Mouse (Mus musculus): Measurements from ENCODE around the gene Nrn1. TPM values are rescaled to one million over a fixed set of nuclear protein-coding genes. Genes with fewer than 3 reads are reported as not detected.

The Nrn1 gene
- polyA plus RNA-seq, 1 experiment from 2014 or later = 10.4 TPM

- no peaks in the 10 kb centered on the region for H3K36me3 ChIP-seq (replicated peaks)
- H3K27ac ChIP-seq = peak overlapping the region; percentile 66; the same call in 1 of the 2 replicates
- WGBS = under 1% methylated on average over 31 of the region's 34 CpGs
- peaks cover 98% of the 10 kb centered on the region for H3K27me3 ChIP-seq (ENCODE audit: poor library complexity, severe bottlenecking)
- DNase-seq (ENCODE audit: extremely low spot score, low spot score) = peak; percentile 46
- H3K4me3 ChIP-seq = peak overlapping the region; percentile 54
- peaks cover 68% of the 10 kb centered on the region for H3K4me1 ChIP-seq
- no peaks in the 10 kb centered on the region for H3K9me3 ChIP-seq
Observed at GRCm38 (mm10) chr13:36731016-36731930, 3.7 kb downstream of the Nrn1 start.

DNA sequence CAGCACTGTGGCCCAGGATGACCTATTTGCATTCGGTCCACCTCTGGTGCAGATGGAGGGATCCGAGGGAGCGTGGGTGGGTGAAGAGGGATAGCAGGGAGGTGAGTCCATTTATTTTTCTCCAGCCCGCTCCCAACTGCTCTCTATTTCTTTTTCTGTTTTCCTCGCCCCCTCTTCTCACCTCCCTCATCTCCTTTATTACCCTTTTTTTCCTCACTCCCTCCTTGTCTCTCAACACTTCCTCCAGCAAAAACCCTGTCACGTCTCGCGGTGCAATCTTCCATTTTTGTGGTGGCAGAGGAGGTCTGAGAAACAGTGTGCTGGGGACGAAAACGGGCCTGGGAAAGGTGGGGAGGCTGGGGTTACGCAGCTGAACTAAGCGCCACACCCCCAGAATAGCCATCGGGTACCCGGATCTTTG is 4.6 kb downstream of the Nrn1 start:
- Histone ChIP-seq H3K27ac (peak overlapping the region; percentile 51; the same call in 1 of the 2 replicates), H3K9me3 (no peaks in the 10 kb centered on the region), H3K4me1 (peaks cover 66% of the 10 kb centered on the region), H3K36me3 (replicated peaks) (no peaks in the 10 kb centered on the region), H3K4me3 (peak overlapping the region; percentile 54), H3K27me3 (ENCODE audit: poor library complexity, severe bottlenecking) (peaks cover 100% of the 10 kb centered on the region)
- DNase-seq (ENCODE audit: extremely low spot score, low spot score) = no peak
- WGBS = under 1% methylated on average over 14 of the region's 14 CpGs

DNA sequence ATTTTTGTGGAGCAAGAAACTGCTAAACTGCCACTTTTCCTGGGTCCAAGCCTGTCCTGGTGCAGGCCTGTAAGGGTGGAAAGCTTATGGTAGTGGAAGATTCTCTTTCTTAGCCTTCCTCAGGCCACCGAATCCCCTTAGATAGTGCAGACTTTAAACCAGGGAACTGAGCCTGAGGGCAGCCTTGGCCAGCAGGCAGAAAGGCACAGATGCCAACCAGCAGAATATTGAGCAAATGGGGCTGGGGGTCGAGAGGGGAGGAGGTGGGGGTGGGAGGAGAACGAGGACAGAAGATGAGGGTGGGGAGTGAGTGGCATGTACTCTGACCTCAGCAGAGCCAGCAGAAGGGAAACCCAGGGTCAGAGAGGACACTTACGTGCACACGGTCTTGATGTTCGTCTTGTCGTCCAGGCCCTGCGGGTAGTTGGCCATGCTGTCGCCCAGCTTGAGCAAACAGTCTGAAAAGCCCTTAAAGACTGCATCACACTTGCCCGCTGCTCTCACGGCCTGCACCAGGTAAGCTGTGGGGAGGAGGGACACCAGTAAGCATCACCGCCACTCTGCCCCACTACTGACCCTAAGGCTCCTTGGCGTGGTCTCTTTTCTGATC is 5.1 kb downstream of the Nrn1 start:
- Histone ChIP-seq H3K9me3 (no peaks in the 10 kb centered on the region), H3K27ac (peak overlapping the region; percentile 51; the same call in 1 of the 2 replicates), H3K36me3 (replicated peaks) (no peaks in the 10 kb centered on the region), H3K27me3 (ENCODE audit: poor library complexity, severe bottlenecking) (peaks cover 100% of the 10 kb centered on the region), H3K4me1 (peaks cover 66% of the 10 kb centered on the region), H3K4me3 (peak overlapping the region; percentile 54)
- DNase-seq (ENCODE audit: extremely low spot score, low spot score) = peak; percentile 26
- under 1% methylated on average over 13 of the region's 13 CpGs for WGBS

DNA sequence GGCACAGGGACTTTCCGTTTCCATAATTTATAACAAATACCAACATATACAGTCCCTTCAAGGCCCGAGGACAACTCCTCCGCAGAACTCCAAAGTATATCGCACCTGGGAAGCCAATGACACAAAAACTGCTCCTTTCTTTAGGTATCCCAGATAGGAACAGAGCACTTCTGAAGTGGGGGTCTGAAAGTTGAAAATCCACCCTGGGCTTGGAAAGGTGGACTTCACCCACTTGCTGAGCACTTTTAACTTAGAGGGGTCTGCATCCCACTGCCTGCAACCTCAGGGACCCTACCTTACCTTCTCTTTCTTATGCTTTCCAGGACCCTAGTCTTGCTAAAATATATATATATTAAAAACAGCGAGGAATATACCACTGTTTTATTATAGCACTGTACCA is 6.4 kb downstream of the Nrn1 start:
- H3K4me3 ChIP-seq = peak overlapping the region; percentile 54

DNA sequence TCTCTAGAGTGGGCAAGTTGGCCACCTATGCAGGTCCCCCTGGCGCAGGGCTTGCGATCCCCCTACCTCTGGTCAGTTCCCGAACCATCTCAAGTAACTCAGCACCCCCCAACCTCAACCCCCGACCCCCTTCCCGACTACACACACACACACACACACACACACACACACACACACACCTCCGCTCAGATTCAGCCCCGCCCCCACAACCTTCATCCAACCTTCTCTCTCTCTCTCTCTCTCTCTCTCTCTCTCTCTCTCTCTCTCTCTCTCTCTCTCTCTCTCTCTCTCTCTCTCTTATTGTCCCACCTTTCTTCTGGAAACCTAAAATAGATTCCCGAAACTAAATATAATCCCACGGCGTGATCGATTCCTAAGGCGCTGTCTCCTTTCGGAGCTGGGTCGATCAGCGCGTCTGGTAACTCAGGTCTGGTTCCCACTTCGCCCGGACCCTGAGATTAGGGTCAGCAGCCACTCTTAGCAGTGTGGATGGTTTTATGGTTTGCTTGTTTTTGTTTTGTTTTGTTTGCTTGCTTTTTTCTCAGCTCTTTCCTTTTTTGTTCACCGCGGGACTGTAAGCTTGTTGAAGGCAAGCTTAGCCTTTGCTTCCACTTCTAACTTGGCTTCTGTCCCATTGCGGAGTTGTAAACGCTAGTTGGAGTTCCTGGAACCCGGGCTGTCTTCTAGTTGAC is 7.0 kb downstream of the Nrn1 start:
- no peaks in the 10 kb centered on the region for H3K9me3 ChIP-seq
- peak overlapping the region; percentile 82 for H3K27ac ChIP-seq
- no peaks in the 10 kb centered on the region for H3K36me3 ChIP-seq (replicated peaks)
- WGBS = under 1% methylated on average over 21 of the region's 23 CpGs
- DNase-seq (ENCODE audit: extremely low spot score, low spot score) = no peak
- H3K4me1 ChIP-seq = peaks cover 71% of the 10 kb centered on the region
- H3K4me3 ChIP-seq = peak overlapping the region; percentile 54
- H3K27me3 ChIP-seq (ENCODE audit: poor library complexity, severe bottlenecking) = peaks cover 100% of the 10 kb centered on the region

More for the DNA sequence above, 6.4 kb downstream of the Nrn1 start:
- WGBS = 4% methylated on average over 5 of the region's 5 CpGs
- no peak for DNase-seq (ENCODE audit: extremely low spot score, low spot score)
- Histone ChIP-seq H3K27ac (peak overlapping the region; percentile 82; the same call in 1 of the 2 replicates), H3K4me1 (peaks cover 66% of the 10 kb centered on the region), H3K9me3 (no peaks in the 10 kb centered on the region), H3K36me3 (replicated peaks) (no peaks in the 10 kb centered on the region), H3K27me3 (ENCODE audit: poor library complexity, severe bottlenecking) (peaks cover 100% of the 10 kb centered on the region)

GRCm38 (mm10) chr13:36726951-36727778 is 7.8 kb downstream of the Nrn1 start:
- Histone ChIP-seq H3K9me3 (no peaks in the 10 kb centered on the region), H3K27me3 (ENCODE audit: poor library complexity, severe bottlenecking) (peaks cover 100% of the 10 kb centered on the region), H3K27ac (peak overlapping the region; percentile 82), H3K36me3 (replicated peaks) (no peaks in the 10 kb centered on the region), H3K4me3 (peak overlapping the region; percentile 54), H3K4me1 (peaks cover 74% of the 10 kb centered on the region)
- peak; percentile 64 for DNase-seq (ENCODE audit: extremely low spot score, low spot score)
- WGBS = under 1% methylated on average over 34 of the region's 34 CpGs

DNA sequence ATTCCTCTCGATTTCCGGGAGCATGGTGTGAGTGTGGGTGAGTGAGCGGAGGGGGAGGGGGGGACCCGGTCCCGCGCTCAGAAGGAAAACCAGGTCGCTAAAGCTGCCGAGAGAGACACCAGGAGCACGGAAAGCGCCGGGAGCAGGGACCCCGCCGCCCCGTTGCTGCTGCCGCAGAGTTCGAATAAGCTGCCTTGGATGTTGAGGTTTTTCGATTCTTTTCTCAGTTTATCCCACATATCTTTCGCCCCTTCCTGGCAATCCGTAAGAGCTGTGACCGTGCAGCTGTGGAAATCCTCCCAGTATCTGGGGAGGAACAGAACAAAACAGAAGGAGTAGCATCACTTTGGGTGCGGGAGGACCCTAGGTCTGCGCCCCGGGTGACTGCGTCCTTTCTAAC is 8.4 kb downstream of the Nrn1 start:
- peaks cover 100% of the 10 kb centered on the region for H3K27me3 ChIP-seq (ENCODE audit: poor library complexity, severe bottlenecking)
- H3K36me3 ChIP-seq (replicated peaks) = no peaks in the 10 kb centered on the region
- DNase-seq (ENCODE audit: extremely low spot score, low spot score) = no peak
- H3K4me3 ChIP-seq = peak overlapping the region; percentile 54
- peak overlapping the region; percentile 82 for H3K27ac ChIP-seq
- H3K9me3 ChIP-seq = no peaks in the 10 kb centered on the region
- H3K4me1 ChIP-seq = peaks cover 68% of the 10 kb centered on the region
- WGBS = under 1% methylated on average over 24 of the region's 24 CpGs

DNA sequence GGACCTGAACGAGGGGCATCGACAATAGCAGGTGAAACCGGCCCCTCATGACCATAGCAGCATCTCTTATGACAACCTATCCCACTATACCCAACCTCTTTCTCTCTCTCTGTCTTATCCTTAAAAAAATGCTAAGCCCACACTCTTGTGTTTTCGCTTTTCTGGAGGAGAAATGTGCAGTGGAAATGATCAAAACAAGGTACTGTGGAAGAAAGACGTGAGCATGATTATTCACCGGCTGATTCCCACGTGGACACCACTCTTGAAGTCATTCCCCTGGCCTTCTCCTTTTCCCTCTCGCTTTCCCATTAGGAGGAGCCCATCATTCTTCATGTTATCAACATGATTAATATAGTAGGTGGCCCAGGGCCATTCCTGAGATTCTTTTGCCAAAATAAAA is 9.1 kb downstream of the Nrn1 start:
- no peak for DNase-seq (ENCODE audit: extremely low spot score, low spot score)
- H3K4me3 ChIP-seq = peak overlapping the region; percentile 54; the same call in 1 of the 2 replicates
- 1% methylated on average over 8 of the region's 8 CpGs for WGBS

DNA sequence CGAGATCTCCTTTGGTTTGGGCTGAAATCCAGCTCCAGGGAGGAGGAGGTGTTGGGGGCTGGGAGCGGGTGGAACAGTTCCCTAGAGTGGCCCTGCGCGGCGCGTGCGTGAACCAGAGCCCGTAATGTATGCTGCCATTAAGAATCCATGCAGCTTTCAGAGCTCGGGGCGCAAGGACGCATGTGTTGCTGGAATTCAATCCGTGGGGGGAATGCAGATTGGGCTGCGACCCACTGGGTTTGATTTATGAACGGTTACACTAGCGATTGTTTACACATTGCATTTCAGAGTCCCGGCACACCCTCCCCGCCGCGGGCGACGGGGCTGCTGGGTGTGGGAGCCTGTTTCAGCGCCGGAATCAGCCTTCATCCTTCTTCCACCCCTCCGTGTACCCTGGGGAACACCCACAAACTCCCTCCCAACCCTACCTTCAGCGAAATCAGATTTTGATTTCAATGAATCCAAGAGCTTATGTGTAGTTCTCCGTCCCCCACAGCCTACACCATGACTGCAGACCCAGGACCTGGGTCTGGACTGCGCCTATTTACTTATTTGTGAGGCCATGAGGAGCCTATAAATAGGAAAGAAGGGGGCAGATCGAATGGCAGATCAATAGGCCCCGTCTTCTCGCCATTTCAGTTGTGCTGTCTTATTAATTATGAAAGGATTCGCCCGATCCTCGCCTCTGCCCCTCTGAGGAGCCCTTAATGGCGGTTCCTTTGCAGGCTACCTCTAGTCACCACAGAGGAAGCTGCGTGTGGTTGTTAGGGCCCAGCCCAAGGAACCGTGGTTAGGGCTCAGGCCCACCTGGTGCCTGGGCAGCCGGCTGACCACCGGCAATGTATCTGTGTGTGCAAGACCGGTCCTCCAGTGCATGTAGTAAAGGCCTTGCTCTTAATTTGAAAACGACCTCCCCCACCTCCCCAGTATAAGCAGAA is 10.1 kb downstream of the Nrn1 start:
- Histone ChIP-seq H3K36me3 (replicated peaks) (no peaks in the 10 kb centered on the region), H3K27me3 (ENCODE audit: poor library complexity, severe bottlenecking) (peaks cover 97% of the 10 kb centered on the region), H3K9me3 (no peaks in the 10 kb centered on the region), H3K4me3 (peak overlapping the region; percentile 42), H3K4me1 (peaks cover 55% of the 10 kb centered on the region), H3K27ac (peak overlapping the region; percentile 62)
- DNase-seq (ENCODE audit: extremely low spot score, low spot score) = peak; percentile 62
- under 1% methylated on average over 40 of the region's 40 CpGs for WGBS

More for the DNA sequence above, 9.1 kb downstream of the Nrn1 start:
- peaks cover 61% of the 10 kb centered on the region for H3K4me1 ChIP-seq
- H3K27ac ChIP-seq = no peak overlapping the region
- no peaks in the 10 kb centered on the region for H3K9me3 ChIP-seq
- H3K36me3 ChIP-seq (replicated peaks) = no peaks in the 10 kb centered on the region
- peaks cover 100% of the 10 kb centered on the region for H3K27me3 ChIP-seq (ENCODE audit: poor library complexity, severe bottlenecking)

DNA sequence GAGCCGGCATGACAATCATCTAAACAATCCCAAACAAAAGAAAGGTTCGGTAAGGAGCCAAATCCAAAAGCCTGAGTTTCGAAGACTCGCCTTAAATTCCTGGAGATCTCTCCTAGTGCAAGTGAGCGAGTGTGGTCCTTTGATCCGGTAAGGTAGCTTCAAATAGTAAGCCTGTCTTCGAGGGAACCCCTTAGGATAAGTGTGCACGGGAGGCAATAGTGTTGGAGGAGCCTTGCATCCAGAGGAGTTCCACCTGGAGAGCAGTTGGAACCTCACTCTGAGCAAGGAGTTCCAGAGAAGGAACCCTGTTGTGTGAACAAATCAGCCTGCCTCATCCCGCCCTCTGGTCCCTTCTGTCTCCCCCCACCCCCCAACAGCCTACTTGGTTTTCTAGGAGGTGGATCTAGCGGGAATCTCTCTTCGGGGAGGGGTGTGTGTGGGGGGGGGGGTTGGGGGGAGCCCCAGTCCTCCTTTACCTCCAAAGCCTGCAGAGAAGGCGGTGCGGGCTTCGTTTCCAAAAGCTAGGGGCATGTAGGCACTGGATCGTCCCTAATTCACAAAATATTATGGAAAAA is 11.1 kb downstream of the Nrn1 start:
- Histone ChIP-seq H3K9me3 (no peaks in the 10 kb centered on the region), H3K4me3 (peak overlapping the region; percentile 42), H3K4me1 (peaks cover 53% of the 10 kb centered on the region), H3K27ac (no peak overlapping the region), H3K36me3 (replicated peaks) (no peaks in the 10 kb centered on the region), H3K27me3 (ENCODE audit: poor library complexity, severe bottlenecking) (peaks cover 91% of the 10 kb centered on the region)
- WGBS = 1% methylated on average over 15 of the region's 15 CpGs
- peak; percentile 25 for DNase-seq (ENCODE audit: extremely low spot score, low spot score)

DNA sequence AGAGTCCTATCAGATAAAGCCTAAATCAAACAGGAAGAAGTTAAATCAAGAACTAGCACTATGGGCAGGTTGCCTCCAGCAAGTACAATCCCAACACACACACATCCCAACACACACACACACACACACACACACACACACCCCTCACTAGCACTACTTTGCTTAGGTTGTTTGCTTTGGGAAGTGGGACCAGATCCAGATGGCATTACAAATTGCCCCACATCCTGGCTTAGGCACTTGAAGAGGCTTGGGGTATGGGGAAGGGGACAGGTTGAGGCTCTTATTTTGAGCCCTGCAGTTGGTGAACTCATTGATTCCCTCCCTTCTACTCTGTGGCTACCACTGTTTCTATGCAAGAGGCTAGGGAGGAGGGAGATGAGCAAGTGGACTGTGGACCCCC is 12.6 kb downstream of the Nrn1 start:
- Histone ChIP-seq H3K27ac (no peak overlapping the region), H3K4me1 (peaks cover 45% of the 10 kb centered on the region), H3K4me3 (no peak overlapping the region), H3K9me3 (no peaks in the 10 kb centered on the region), H3K27me3 (ENCODE audit: poor library complexity, severe bottlenecking) (peaks cover 76% of the 10 kb centered on the region), H3K36me3 (replicated peaks) (no peaks in the 10 kb centered on the region)
- DNase-seq (ENCODE audit: extremely low spot score, low spot score) = no peak

All from forebrain, embryonic 10.5 days (tissue).